Mouse (Mus musculus) CH12.LX (cell line): ENCODE results near the gene Inpp4b.

Source experiments
- CTCF ChIP-seq, 2 experiments: IDR thresholded peaks in 1 of 2; conservative IDR thresholded peaks in 1 of 2; 2 replicates each; pipeline ENCODE4 v1.5.1; 2011 to 2012; ENCODE audit warnings: low read depth in 2 of 2, low read length in 2 of 2, improper control_type of control experiment in 1 of 2, inconsistent platforms in 1 of 2, mild to moderate bottlenecking in 1 of 2, moderate library complexity in 1 of 2
- ELF1 ChIP-seq: IDR thresholded peaks from 2 replicates; pipeline ENCODE4 v1.6.1; 2014; ENCODE audit warnings: low read depth, mild to moderate bottlenecking, inconsistent platforms, low read length, improper control_type of control experiment
- EP300 ChIP-seq: IDR thresholded peaks from 2 replicates; pipeline ENCODE4 v1.6.1; 2011; ENCODE audit warnings: low read length, improper control_type of control experiment
- MAX ChIP-seq: IDR thresholded peaks from 2 replicates; pipeline ENCODE4 v1.6.1; 2011; ENCODE audit warnings: low read length, improper control_type of control experiment
- RCOR1 ChIP-seq: conservative IDR thresholded peaks from 2 replicates; pipeline ENCODE4 v1.6.1; 2012; ENCODE audit warnings: low read depth, mild to moderate bottlenecking, inconsistent platforms, low read length, improper control_type of control experiment
- USF1 ChIP-seq: IDR thresholded peaks from 2 replicates; pipeline ENCODE4 v1.6.1; 2014; ENCODE audit warnings: low read depth, mild to moderate bottlenecking, inconsistent platforms, low read length, improper control_type of control experiment

DNA sequence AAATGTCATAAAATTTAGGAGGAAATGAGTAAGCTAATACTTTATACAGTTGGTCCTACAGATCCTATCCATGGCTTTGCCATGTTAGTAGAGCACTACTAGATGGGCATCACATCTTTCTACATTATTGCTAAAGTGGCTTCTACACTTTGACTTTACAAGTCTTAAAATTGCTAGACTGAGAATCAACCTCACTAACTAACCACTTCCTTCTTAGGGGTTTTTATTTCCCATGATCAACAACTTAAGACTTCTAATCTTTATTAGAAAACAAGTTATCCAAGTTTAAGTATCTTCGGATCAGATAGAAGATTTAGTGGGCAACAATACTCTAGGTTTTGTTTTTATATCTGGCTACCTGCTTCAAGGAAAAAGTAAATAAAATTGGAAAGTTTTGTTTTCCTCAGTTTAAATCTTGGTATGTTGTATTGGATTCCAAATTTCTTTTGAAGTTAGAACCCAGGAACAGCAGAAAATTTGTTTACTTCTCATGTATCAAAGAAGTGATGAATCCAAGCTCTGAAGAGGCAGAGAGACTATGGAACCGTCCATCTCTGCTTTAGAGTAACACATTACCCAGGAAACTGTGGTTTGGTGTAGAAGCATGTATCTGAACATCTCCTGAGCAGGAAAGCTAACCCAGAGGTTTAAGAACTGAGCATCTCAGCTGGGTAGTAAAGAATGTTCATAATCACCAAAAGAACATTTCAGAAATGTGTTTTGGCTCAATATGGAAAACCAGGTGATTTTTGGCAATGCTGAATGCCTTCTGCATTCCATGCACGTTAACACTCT, 361.4 kb downstream of the Inpp4b start:
- TF ChIP-seq CTCF (conservative IDR thresholded peaks at IDR 0.05 in 1 of 2, IDR thresholded peaks at IDR 0.05 in 1 of 2; ENCODE audit: low read depth in 2 of 2, low read length in 2 of 2) (no peak), EP300 (no peak), USF1 (no peak), ELF1 (no peak), RCOR1 (no peak), MAX (no peak)
